Mouse (Mus musculus) induced T-regulatory cell, adult 2 months (primary cell): ENCODE data around the gene Zfp169.
A peak's percentile ranks its signal among the peaks of the same experiment; 100 is the strongest.

ENCODE experiments used
- DNase-seq: peaks from one replicate; pipeline ENCODE4 v3.0.0-alpha.2; 2012; ENCODE audit warnings: low read depth

Zfp169 gene

GRCm38 (mm10) chr13:48515861-48516260, 2.6 kb upstream of the Zfp169 start:
- peak; percentile 89 for DNase-seq

GRCm38 (mm10) chr13:48508661-48509060, 4.6 kb downstream of the Zfp169 start:
- DNase-seq: no peak

GRCm38 (mm10) chr13:48502422-48502821, 10.8 kb downstream of the Zfp169 start:
- DNase-seq: no peak

GRCm38 (mm10) chr13:48498676-48499075, 14.6 kb downstream of the Zfp169 start:
- DNase-seq: no peak

GRCm38 (mm10) chr13:48497693-48498221, 15.5 kb downstream of the Zfp169 start:
- peak; percentile 67 for DNase-seq

GRCm38 (mm10) chr13:48493183-48493582, 20.1 kb downstream of the Zfp169 start:
- DNase-seq: no peak

- no peak for DNase-seq
Measured at GRCm38 (mm10) chr13:48490396-48491182, 22.7 kb downstream of the Zfp169 start.

GRCm38 (mm10) chr13:48483606-48484005, 29.6 kb downstream of the Zfp169 start:
- DNase-seq: no peak

GRCm38 (mm10) chr13:48468656-48469180, 44.5 kb downstream of the Zfp169 start:
- DNase-seq: no peak

GRCm38 (mm10) chr13:48466186-48466585, 47.1 kb downstream of the Zfp169 start:
- DNase-seq: no peak

- peak; percentile 72 for DNase-seq
Measured at GRCm38 (mm10) chr13:48464170-48464569, 49.1 kb downstream of the Zfp169 start.

GRCm38 (mm10) chr13:48459280-48459679, 54.0 kb downstream of the Zfp169 start:
- no peak for DNase-seq

- no peak for DNase-seq
Measured at GRCm38 (mm10) chr13:48448119-48448518, 65.1 kb downstream of the Zfp169 start.

GRCm38 (mm10) chr13:48443996-48444395, 69.3 kb downstream of the Zfp169 start:
- no peak for DNase-seq

- DNase-seq: no peak
Measured at GRCm38 (mm10) chr13:48438321-48438720, 74.9 kb downstream of the Zfp169 start.
